In the genomic region with DNA sequence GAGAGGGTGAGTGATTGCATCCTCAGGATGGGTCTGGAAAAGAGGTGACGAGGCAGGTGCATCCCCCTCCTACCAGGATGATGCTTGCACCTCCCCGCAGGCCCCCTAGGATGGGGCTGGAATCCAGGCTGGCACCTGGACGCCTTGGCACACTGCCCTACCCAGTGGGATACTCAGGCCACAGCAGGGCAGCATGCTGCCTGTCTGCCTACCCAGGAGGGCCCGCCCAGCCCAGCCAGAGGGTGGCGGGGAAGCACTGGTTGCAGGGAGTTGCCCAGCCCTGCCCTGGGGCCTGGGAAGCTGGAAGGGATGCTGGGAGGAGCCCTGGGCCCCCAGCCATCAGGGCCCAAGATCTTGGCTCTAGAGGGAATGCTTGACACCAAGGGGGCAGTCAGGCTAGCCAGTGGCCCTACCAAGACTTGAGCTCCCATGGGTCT, we compare ENCODE assay signal across 8 mouse cellular contexts. TPM values are rescaled to one million over a fixed set of nuclear protein-coding genes. Genes with fewer than 3 reads are reported as not detected.
DNase-seq lines count a peak whose midpoint lies in the region; ATAC-seq and TF ChIP-seq lines count a peak whose summit lies in the region.

No protein-coding gene starts in this region.

- H3K9ac ChIP-seq in hindbrain, embryonic 11.5 days (ENCODE audit: low read depth, low read length): peak overlapping the region; percentile 95
- H3K9ac ChIP-seq in limb, embryonic 14.5 days (ENCODE audit: low read depth, low read length, severe bottlenecking): peak overlapping the region; percentile 96

- H3K9me3 ChIP-seq in hindbrain, embryonic 11.5 days (ENCODE audit: control insufficient read depth, low read length): no peaks in the 10 kb centered on the region
- H3K9me3 ChIP-seq in limb, embryonic 14.5 days (ENCODE audit: control insufficient read depth, low read length): no peaks in the 10 kb centered on the region

- H3K4me1 ChIP-seq in hindbrain, embryonic 11.5 days (replicated peaks; ENCODE audit: control insufficient read depth, insufficient read depth, low read length): peaks cover 40% of the 10 kb centered on the region
- H3K4me1 ChIP-seq in limb, embryonic 14.5 days (ENCODE audit: control insufficient read depth, insufficient read depth, low read length): peaks cover 59% of the 10 kb centered on the region

- TF ChIP-seq POLR2A in limb, embryonic 14.5 days (IDR thresholded peaks at IDR 0.05; ENCODE audit: borderline replicate concordance, extremely low read depth, insufficient read depth, insufficient read length): no peak
- TF ChIP-seq POLR2A in myocyte (IDR thresholded peaks at IDR 0.05; ENCODE audit: insufficient read length, low read depth): peak; percentile 63

- ATAC-seq in cerebellum, adult (ENCODE audit: insufficient number of reproducible peaks, low FRiP score, low TSS enrichment): no peak
- ATAC-seq in erythroid progenitor cell, adult 5-6 weeks (replicated peaks; ENCODE audit: low FRiP score, poor library complexity, severe bottlenecking): peak; percentile 23; the same call in 1 of the 2 replicates
- peak; percentile 2; the same call in 1 of the 2 replicates for ATAC-seq in hindbrain, embryonic 11.5 days (ENCODE audit: low FRiP score)
- no peak for ATAC-seq in limb, embryonic 14.5 days (ENCODE audit: low FRiP score, low read depth)

- H3K79me2 ChIP-seq in myocyte (ENCODE audit: control insufficient read depth, insufficient read depth): peaks cover 65% of the 10 kb centered on the region

- 3% methylated on average over 4 of the region's 5 CpGs for WGBS in hindbrain, embryonic 11.5 days
- WGBS in limb, embryonic 14.5 days: 0% methylated on average over 5 of the region's 5 CpGs

- H3K27me3 ChIP-seq in hindbrain, embryonic 11.5 days (ENCODE audit: control insufficient read depth, insufficient read depth, low read length): no peaks in the 10 kb centered on the region
- no peaks in the 10 kb centered on the region for H3K27me3 ChIP-seq in limb, embryonic 14.5 days (ENCODE audit: control insufficient read depth, insufficient read depth, low read length)
- H3K27me3 ChIP-seq in myocyte (ENCODE audit: control insufficient read depth, insufficient read depth, insufficient read length): no peaks in the 10 kb centered on the region

- no peaks in the 10 kb centered on the region for H3K36me3 ChIP-seq in hindbrain, embryonic 11.5 days (ENCODE audit: control insufficient read depth, insufficient read depth, low read length)
- peaks cover 9% of the 10 kb centered on the region for H3K36me3 ChIP-seq in limb, embryonic 14.5 days (ENCODE audit: control insufficient read depth, insufficient read depth, low read length)
- H3K36me3 ChIP-seq in myocyte (ENCODE audit: control insufficient read depth, insufficient read depth): no peaks in the 10 kb centered on the region

- peak; percentile 60 for DNase-seq in cerebellum, adult 11 months
- DNase-seq in MN1 (ENCODE audit: low spot score): peak; percentile 81
- DNase-seq in hindbrain, embryonic 11.5 days (ENCODE audit: low spot score): no peak
- DNase-seq in limb, embryonic 14.5 days (ENCODE audit: low spot score): no peak
- DNase-seq in spleen, postnatal 14 days (ENCODE audit: low spot score in 2 of 2): no peak

- H3ac ChIP-seq in myocyte (ENCODE audit: control insufficient read depth, insufficient read length): peak overlapping the region; percentile 70

- peak overlapping the region; percentile 96 for H3K4me2 ChIP-seq in hindbrain, embryonic 11.5 days (replicated peaks; ENCODE audit: low read depth, low read length)
- H3K4me2 ChIP-seq in limb, embryonic 14.5 days (replicated peaks; ENCODE audit: low read depth, low read length, severe bottlenecking): peak overlapping the region; percentile 95
- H3K4me2 ChIP-seq in myocyte (ENCODE audit: low read depth): peak overlapping the region; percentile 99

- H3K27ac ChIP-seq in hindbrain, embryonic 11.5 days (ENCODE audit: low read depth, low read length): peak overlapping the region; percentile 98
- H3K27ac ChIP-seq in limb, embryonic 14.5 days (replicated peaks; ENCODE audit: low read depth, low read length): peak overlapping the region; percentile 91

- H3K4me3 ChIP-seq in hindbrain, embryonic 11.5 days (ENCODE audit: low read depth, low read length): peak overlapping the region; percentile 89
- H3K4me3 ChIP-seq in limb, embryonic 14.5 days (replicated peaks; ENCODE audit: low read length): peak overlapping the region; percentile 90
- peak overlapping the region; percentile 87 for H3K4me3 ChIP-seq in myocyte

TF ChIP-seq in myocyte, 11 proteins besides CTCF, POLR2A, EP300 and RAD21:
- TF ChIP-seq MYOG (IDR thresholded peaks at IDR 0.05; ENCODE audit: control insufficient read depth in 1 of 3, insufficient read depth in 1 of 3, insufficient read length in 2 of 3, low read depth in 2 of 3) (peak in 1 of 3 experiments; percentile 61), SRF (IDR thresholded peaks at IDR 0.05; ENCODE audit: control insufficient read depth, insufficient read length, low read depth) (no peak), E2F4 (IDR thresholded peaks at IDR 0.05; ENCODE audit: insufficient read depth) (no peak), MAX (IDR thresholded peaks at IDR 0.05; ENCODE audit: low read depth) (no peak), TCF12 (IDR thresholded peaks at IDR 0.05; ENCODE audit: insufficient read depth, poor library complexity, severe bottlenecking) (no peak), USF1 (IDR thresholded peaks at IDR 0.05; ENCODE audit: low read depth) (no peak), TCF3 (IDR thresholded peaks at IDR 0.05; ENCODE audit: insufficient read length, low read depth) (no peak), POLR2AphosphoS2 (IDR thresholded peaks at IDR 0.05; ENCODE audit: insufficient read length, low read depth) (peak; percentile 2), MYOD1 (IDR thresholded peaks at IDR 0.05; ENCODE audit: control insufficient read depth in 1 of 3, insufficient read length in 2 of 3, low read depth in 2 of 3) (peak in 1 of 3 experiments; percentile 74), REST (IDR thresholded peaks at IDR 0.05; ENCODE audit: insufficient read depth, insufficient read length) (no peak)

RNA-seq across cellular contexts. Expression of gene Glis2, which starts 1.0 kb away (rescaled TPM):
- not detected in 2 replicates for total RNA-seq in erythroid progenitor cell, adult 5-6 weeks (2015; ENCODE audit: low replicate concordance)
- not detected in 2 replicates for total RNA-seq in erythroid progenitor cell, adult 5-6 weeks (2017; ENCODE audit: low replicate concordance)
- polyA plus RNA-seq in hindbrain, embryonic 11.5 days (2014; fragmentation: Nextera tagmentation; extraction: Ambion mirVana): 26.3 and 27.6 TPM in 2 replicates
- 83.8 and 110 TPM in 2 replicates for polyA plus RNA-seq in limb, embryonic 14.5 days (2012; rRNA removed)
- 45.9 and 53.3 TPM in 2 replicates for polyA plus RNA-seq in limb, embryonic 14.5 days (2014; fragmentation: Nextera tagmentation; extraction: Ambion mirVana)
- polyA plus RNA-seq in myocyte (2012; fragmentation: generic; extraction: Trizol): 29.6 TPM

RNA-seq across cellular contexts. Expression of gene Pam16, which starts 29.2 kb away (rescaled TPM):
- 9.4 and 16.8 TPM in 2 replicates for total RNA-seq in erythroid progenitor cell, adult 5-6 weeks (2015; ENCODE audit: low replicate concordance)
- total RNA-seq in erythroid progenitor cell, adult 5-6 weeks (2017; ENCODE audit: low replicate concordance): 3.9 and 9.6 TPM in 2 replicates
- 113 and 117 TPM in 2 replicates for polyA plus RNA-seq in hindbrain, embryonic 11.5 days (2014; fragmentation: Nextera tagmentation; extraction: Ambion mirVana)
- polyA plus RNA-seq in limb, embryonic 14.5 days (2012; rRNA removed): 72.7 and 80.1 TPM in 2 replicates
- polyA plus RNA-seq in limb, embryonic 14.5 days (2014; fragmentation: Nextera tagmentation; extraction: Ambion mirVana): 92.5 and 94.1 TPM in 2 replicates
- polyA plus RNA-seq in myocyte (2012; fragmentation: generic; extraction: Trizol): 98.6 TPM

RNA-seq across cellular contexts. Expression of gene Tfap4, which starts 35.9 kb away (rescaled TPM):
- total RNA-seq in erythroid progenitor cell, adult 5-6 weeks (2015; ENCODE audit: low replicate concordance): 4.6 and 7.6 TPM in 2 replicates
- 1.7 and 2.7 TPM in 2 replicates for total RNA-seq in erythroid progenitor cell, adult 5-6 weeks (2017; ENCODE audit: low replicate concordance)
- polyA plus RNA-seq in hindbrain, embryonic 11.5 days (2014; fragmentation: Nextera tagmentation; extraction: Ambion mirVana): 16.1 TPM in 2 replicates
- polyA plus RNA-seq in limb, embryonic 14.5 days (2012; rRNA removed): 29.9 and 31.5 TPM in 2 replicates
- 19.6 and 22.8 TPM in 2 replicates for polyA plus RNA-seq in limb, embryonic 14.5 days (2014; fragmentation: Nextera tagmentation; extraction: Ambion mirVana)
- 4.0 TPM for polyA plus RNA-seq in myocyte (2012; fragmentation: generic; extraction: Trizol)

RNA-seq across cellular contexts. Expression of gene Vasn, which starts 44.2 kb away (rescaled TPM):
- total RNA-seq in erythroid progenitor cell, adult 5-6 weeks (2015; ENCODE audit: low replicate concordance): not detected in 2 replicates
- total RNA-seq in erythroid progenitor cell, adult 5-6 weeks (2017; ENCODE audit: low replicate concordance): not detected in 2 replicates
- polyA plus RNA-seq in hindbrain, embryonic 11.5 days (2014; fragmentation: Nextera tagmentation; extraction: Ambion mirVana): 7.9 and 9.4 TPM in 2 replicates
- 75.7 and 117 TPM in 2 replicates for polyA plus RNA-seq in limb, embryonic 14.5 days (2012; rRNA removed)
- polyA plus RNA-seq in limb, embryonic 14.5 days (2014; fragmentation: Nextera tagmentation; extraction: Ambion mirVana): 35.7 and 36.8 TPM in 2 replicates
- polyA plus RNA-seq in myocyte (2012; fragmentation: generic; extraction: Trizol): 34.7 TPM

RNA-seq across cellular contexts. Expression of gene Dnaja3, which starts 44.2 kb away (rescaled TPM):
- 10.1 and 12.6 TPM in 2 replicates for total RNA-seq in erythroid progenitor cell, adult 5-6 weeks (2015; ENCODE audit: low replicate concordance)
- 10.9 and 14.3 TPM in 2 replicates for total RNA-seq in erythroid progenitor cell, adult 5-6 weeks (2017; ENCODE audit: low replicate concordance)
- polyA plus RNA-seq in hindbrain, embryonic 11.5 days (2014; fragmentation: Nextera tagmentation; extraction: Ambion mirVana): 49.1 and 54.0 TPM in 2 replicates
- polyA plus RNA-seq in limb, embryonic 14.5 days (2012; rRNA removed): 27.0 and 30.2 TPM in 2 replicates
- 52.4 and 54.7 TPM in 2 replicates for polyA plus RNA-seq in limb, embryonic 14.5 days (2014; fragmentation: Nextera tagmentation; extraction: Ambion mirVana)
- 69.5 TPM for polyA plus RNA-seq in myocyte (2012; fragmentation: generic; extraction: Trizol)

Comparison
In these comparisons a context has a peak if more than half of its experiments do, and no peak if none do; other contexts are left out.
1. DNase-seq: peak in cerebellum, adult 11 months (single experiment) and MN1 (single experiment); none in hindbrain, embryonic 11.5 days (single experiment), limb, embryonic 14.5 days (single experiment) and spleen, postnatal 14 days (0 of 2).
2. ATAC-seq: peak in erythroid progenitor cell, adult 5-6 weeks (single experiment) and hindbrain, embryonic 11.5 days (single experiment); none in cerebellum, adult (single experiment) and limb, embryonic 14.5 days (single experiment).
3. Peak in every context shown above with its lines, with median percentiles within 50 percentile points of each other: H3K4me2 ChIP-seq and H3K4me3 ChIP-seq.